Mouse (Mus musculus): Measurements from ENCODE around the gene Inpp5a. TPM values are rescaled to one million over a fixed set of nuclear protein-coding genes. Genes with fewer than 3 reads are reported as not detected.

Inpp5a gene
- total RNA-seq, 2 experiments from 2014 or later: 77.2 to 95.0 TPM

DNA sequence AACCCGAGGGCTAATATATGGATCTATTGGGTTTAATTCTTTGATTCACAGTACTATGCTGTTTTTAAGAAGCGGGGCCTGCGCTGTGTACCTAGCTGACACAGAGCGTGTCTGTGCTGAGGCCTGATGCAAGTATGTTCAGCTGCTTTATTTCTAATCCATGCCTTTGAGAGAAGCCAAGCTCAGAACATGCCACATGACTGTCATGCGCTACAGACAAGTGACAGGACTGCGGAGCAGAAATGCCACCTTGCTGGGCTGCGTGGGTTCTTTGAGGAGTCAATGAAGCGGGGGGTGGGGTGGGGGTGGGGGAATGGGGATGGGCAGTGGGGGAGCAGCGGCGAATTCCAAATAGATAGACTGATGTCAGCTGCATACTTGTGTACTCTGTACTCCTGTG is 73.2 kb downstream of the Inpp5a start:
- DNase-seq: no peak
- Histone ChIP-seq H3K4me3 (no peak overlapping the region), H3K27ac (no peak overlapping the region)
- TF ChIP-seq CTCF (IDR thresholded peaks at IDR 0.05): no peak
- intact Hi-C loops (cut with DNase I): no loop called here

DNA sequence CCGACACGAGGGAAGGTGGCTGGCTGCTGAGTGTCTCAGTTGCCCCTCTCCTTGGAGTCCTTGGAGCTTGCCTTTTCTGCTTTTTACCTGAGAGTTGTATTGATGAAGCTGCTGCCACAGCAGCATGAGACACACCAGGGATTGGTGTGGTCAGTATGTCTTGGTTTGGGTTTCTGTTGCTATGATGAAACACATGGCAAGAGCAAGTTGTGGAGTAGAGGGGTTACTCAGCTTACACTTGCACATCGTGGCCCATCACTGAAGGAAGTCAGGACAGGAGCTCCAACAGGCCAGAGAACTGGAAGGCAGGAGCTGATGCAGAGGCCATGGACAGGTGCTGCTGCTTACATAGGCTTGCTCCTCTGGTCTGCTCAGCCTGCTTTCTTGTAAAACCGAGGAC is 76.6 kb downstream of the Inpp5a start:
- Histone ChIP-seq H3K4me3 (no peak overlapping the region), H3K27ac (0 out of 2 replicates have a peak overlapping the region, but pooled peaks have one; percentile 16)
- intact Hi-C loops (cut with DNase I): no loop called here
- no peak for DNase-seq
- no peak for TF ChIP-seq CTCF (IDR thresholded peaks at IDR 0.05)

- Histone ChIP-seq H3K27ac (peak overlapping the region; percentile 81), H3K4me3 (no peak overlapping the region)
- intact Hi-C loops (cut with DNase I): no loop called here
- TF ChIP-seq CTCF (IDR thresholded peaks at IDR 0.05): no peak
- no peak for DNase-seq
Observed at GRCm38 (mm10) chr7:139466484-139467176, 77.7 kb downstream of the Inpp5a start.

GRCm38 (mm10) chr7:139467177-139467895 is 78.4 kb downstream of the Inpp5a start:
- no peak for DNase-seq
- H3K27ac ChIP-seq: peak overlapping the region; percentile 81
- intact Hi-C loops (cut with DNase I): no loop called here
- no peak overlapping the region; the same call in 1 of the 2 replicates for H3K4me3 ChIP-seq
- TF ChIP-seq CTCF (IDR thresholded peaks at IDR 0.05): no peak

GRCm38 (mm10) chr7:139467896-139468279 is 79.0 kb downstream of the Inpp5a start:
- peak; percentile 73 for DNase-seq
- Histone ChIP-seq H3K4me3 (no peak overlapping the region; the same call in 1 of the 2 replicates), H3K27ac (peak overlapping the region; percentile 81)
- intact Hi-C loops (cut with DNase I): no loop called here
- TF ChIP-seq CTCF (IDR thresholded peaks at IDR 0.05): peak; percentile 53

DNA sequence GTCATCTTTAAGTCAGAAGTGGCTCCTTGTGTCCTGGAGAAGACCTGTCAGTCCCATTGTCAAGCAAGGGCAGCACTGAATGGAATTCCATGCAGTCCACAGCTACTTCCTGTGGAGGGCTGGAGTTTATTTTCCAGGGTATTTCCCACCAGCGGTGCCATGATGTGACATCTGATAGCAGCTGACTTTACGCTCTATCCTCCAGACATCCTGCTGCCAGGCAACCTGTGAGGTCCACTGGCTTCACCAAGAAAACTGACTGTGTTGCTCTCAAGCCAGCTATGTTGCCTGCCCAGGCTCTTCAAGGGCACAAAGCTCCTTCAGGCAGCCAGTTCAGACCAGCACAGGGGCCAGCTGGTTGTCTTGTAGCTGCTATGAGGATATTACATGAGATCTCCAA is 79.5 kb downstream of the Inpp5a start:
- intact Hi-C loops (cut with DNase I): no loop called here
- H3K27ac ChIP-seq: peak overlapping the region; percentile 81
- peak; percentile 45 for DNase-seq

GRCm38 (mm10) chr7:139469457-139469856 is 80.5 kb downstream of the Inpp5a start:
- no peak for TF ChIP-seq CTCF (IDR thresholded peaks at IDR 0.05)
- no peak for DNase-seq
- Histone ChIP-seq H3K27ac (peak overlapping the region; percentile 81; the same call in 1 of the 2 replicates), H3K4me3 (no peak overlapping the region)
- intact Hi-C loops (cut with DNase I): no loop called here

More for the DNA sequence above, 79.5 kb downstream of the Inpp5a start:
- no peak for TF ChIP-seq CTCF (IDR thresholded peaks at IDR 0.05)
- H3K4me3 ChIP-seq: no peak overlapping the region

DNA sequence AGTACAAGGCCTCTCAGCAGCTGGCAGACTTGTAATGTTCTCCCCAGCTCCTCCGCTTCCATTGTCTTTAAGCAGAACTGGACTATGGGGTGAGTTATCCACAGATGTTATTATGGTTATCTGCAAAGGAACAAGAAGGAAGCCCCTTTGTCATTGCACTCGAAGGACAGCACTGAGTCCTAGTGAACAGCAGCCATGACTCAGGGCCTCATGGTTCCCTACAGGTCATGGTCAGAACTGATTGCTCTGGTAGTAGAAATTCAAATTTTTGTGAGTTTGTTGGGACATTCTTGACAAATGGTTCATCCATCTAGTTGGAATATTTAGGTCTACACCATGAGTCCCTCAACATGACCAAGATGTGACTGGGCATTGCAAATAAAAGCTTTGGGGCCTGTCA is 81.6 kb downstream of the Inpp5a start:
- no peak for DNase-seq
- no peak for TF ChIP-seq CTCF (IDR thresholded peaks at IDR 0.05)
- intact Hi-C loops (cut with DNase I): no loop called here
- no peak overlapping the region for H3K4me3 ChIP-seq
- no peak overlapping the region for H3K27ac ChIP-seq

GRCm38 (mm10) chr7:139472052-139472451 is 83.1 kb downstream of the Inpp5a start:
- Histone ChIP-seq H3K27ac (peak overlapping the region; percentile 51; the same call in 1 of the 2 replicates), H3K4me3 (no peak overlapping the region)
- no peak for DNase-seq
- no peak for TF ChIP-seq CTCF (IDR thresholded peaks at IDR 0.05)
- intact Hi-C loops (cut with DNase I): loop anchor here (2.0 kb wide), 2 partner anchors 81 to 237 kb away; no protein-coding TSS in a partner anchor

DNA sequence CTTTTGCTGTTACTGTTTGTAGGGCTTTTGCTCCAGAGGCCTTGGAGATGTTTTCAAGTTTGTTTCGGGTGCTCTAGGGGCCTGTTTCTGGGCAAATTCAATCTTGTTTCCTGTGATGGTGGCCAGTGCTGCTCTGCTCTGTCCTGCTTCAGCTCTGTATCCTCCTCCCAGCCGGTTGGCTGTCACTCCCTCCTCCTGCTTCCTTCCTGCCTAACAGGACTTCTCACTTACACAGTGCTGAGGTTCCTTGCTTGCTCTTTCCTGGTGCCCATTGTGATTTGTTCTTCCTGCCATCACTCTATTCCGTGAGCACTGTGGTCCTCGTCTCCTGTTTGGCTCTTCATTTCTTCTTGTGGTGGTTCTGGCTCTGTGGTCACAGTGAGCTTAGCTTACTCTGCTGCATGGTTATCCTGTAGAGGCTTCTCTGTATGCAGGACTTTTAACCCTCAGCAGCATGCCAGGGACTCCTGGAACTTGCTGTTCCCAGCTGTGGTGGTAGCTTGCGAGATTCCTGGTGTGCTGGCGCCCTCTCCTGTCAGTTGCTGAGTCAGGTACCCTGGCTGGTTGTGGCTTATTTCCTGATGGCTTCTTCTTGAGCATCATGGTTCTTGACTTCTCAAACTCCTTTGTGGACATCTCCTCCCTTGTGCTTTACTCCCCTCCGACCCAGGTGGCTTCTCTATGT is 84.1 kb downstream of the Inpp5a start:
- DNase-seq: peak; percentile 90
- Histone ChIP-seq H3K4me3 (no peak overlapping the region), H3K27ac (peak overlapping the region; percentile 51)
- intact Hi-C loops (cut with DNase I): loop anchor here (1.0 to 2.0 kb wide), 3 partner anchors 82 to 238 kb away; no protein-coding TSS in a partner anchor
- no peak; the same call in 1 of the 2 replicates for TF ChIP-seq CTCF (IDR thresholded peaks at IDR 0.05)

- peak; percentile 52 for TF ChIP-seq CTCF (IDR thresholded peaks at IDR 0.05)
- peak; percentile 45 for DNase-seq
- Histone ChIP-seq H3K27ac (no peak overlapping the region), H3K4me3 (no peak overlapping the region)
- intact Hi-C loops (cut with DNase I): no loop called here
Observed at GRCm38 (mm10) chr7:139475896-139476295, 87.0 kb downstream of the Inpp5a start.

DNA sequence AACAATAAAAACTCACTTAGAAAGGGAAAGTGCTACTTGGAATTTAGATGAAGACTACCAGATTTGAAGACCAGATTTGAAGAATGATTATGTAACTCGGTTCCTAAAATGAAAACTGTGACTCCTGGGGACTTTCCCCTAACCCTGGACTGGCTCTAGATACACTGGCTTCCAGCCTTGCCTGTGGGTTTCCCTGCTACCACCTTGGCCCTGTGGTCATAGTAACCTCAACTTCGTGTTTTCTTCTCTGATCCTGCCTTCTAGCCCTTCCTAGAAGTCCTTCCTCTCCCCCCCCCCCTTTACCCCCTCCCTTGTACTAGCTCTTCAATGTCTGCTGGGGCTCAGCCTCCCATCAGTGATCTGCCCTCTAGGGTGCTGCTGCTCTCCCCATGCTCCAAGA is 87.8 kb downstream of the Inpp5a start:
- intact Hi-C loops (cut with DNase I): no loop called here
- TF ChIP-seq CTCF (IDR thresholded peaks at IDR 0.05): no peak
- Histone ChIP-seq H3K27ac (no peak overlapping the region), H3K4me3 (no peak overlapping the region)
- no peak for DNase-seq

GRCm38 (mm10) chr7:139477748-139478147 is 88.8 kb downstream of the Inpp5a start:
- intact Hi-C loops (cut with DNase I): no loop called here
- Histone ChIP-seq H3K27ac (no peak overlapping the region), H3K4me3 (no peak overlapping the region)
- no peak for DNase-seq
- no peak for TF ChIP-seq CTCF (IDR thresholded peaks at IDR 0.05)
